Mouse (Mus musculus): ENCODE data around the gene Mfsd12.

Mfsd12 gene

DNA sequence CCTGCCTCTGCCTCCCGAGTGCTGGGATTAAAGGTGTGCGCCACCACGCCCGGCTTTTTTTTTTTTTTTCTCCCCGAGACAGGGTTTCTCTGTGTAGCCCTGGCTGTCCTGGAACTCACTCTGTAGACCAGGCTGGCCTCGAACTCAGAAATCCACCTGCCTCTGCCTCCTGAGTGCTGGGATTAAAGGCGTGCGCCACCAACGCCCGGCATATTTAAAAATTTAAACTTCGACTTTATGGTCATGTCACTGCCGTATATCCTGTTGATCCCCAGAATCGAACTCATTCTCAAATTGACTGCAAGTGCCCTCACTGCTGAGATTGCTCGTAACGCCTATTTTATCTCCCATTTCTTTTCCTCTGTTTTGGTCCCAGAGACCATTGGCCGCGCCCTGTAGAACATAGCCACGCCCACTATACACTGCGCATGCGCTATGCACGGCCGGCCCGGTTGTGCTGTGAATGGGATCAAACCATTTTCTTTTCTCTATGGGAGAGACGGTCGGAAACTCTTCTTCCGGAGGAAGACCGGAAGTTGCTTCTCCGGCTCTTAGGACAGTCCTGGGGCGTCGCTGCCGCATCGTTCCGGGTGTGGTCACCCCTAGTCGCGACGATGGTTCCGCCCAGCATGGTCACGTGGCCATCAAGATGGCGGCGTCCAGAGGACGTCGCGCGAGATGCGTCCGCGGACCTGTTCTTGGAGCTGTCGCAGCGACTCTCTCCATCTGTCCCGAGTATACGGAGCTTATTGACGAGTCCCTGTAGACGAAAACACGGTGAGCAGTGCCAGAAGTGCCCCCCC, 26.7 kb downstream of the Mfsd12 start, which contains the start of the genes Dohh and Gm48551:
Dohh (plus strand) TSS at position 627 of the 803 bp plus-strand sequence.
Gm48551 (plus strand) TSS at position 665 of the 803 bp plus-strand sequence.
- DNase-seq: peak; percentile 99

DNA sequence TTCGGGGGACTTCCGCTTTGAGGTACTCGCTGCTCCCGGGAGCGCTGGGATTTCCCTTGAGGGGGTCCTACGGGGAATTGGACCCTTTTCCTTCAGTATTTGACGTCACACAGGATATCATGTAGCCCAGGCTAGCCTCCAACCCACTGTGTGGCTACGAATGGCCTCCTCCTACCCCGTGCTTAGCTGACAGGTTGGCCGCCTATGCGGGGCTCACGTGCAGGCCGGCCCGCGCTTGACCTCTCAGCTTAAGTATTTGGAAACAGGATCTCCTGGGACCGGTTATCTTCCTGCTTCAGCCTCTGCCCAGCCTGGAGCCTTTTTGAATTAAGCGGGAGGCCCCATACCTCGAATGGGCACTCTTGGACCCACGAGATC, 27.3 kb downstream of the Mfsd12 start:
- DNase-seq: no peak

DNA sequence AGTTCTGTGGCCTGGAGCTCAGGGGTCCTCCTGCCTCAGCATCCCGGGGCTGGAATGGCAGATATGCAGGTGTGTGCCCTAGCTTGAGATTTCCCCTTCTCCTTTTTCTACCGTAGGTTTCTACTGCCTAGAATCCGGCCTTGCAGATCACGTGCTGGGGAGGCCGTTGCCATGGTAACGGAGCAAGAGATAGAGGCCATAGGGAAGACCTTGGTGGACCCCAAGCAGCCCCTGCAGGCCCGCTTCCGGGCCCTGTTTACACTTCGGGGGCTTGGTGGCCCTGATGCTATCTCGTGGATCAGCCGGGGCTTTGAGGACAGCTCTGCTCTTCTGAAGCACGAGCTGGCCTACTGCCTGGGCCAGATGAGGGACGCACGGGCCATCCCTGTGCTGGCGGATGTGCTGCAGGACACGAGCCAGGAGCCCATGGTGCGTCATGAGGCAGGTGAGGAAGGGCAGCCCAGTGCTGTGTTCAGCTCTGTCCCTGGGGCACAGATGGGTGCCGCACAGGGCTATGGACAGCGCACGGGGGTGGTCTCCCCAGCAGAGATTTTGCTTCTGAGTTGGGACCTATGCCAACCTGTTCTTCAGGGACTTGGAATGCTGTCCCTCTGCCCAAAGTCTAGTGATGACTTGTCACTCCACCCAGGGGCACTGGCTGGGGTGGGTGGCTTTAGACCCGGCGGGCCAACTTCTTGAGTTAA, 28.5 kb downstream of the Mfsd12 start:
- DNase-seq: no peak

DNA sequence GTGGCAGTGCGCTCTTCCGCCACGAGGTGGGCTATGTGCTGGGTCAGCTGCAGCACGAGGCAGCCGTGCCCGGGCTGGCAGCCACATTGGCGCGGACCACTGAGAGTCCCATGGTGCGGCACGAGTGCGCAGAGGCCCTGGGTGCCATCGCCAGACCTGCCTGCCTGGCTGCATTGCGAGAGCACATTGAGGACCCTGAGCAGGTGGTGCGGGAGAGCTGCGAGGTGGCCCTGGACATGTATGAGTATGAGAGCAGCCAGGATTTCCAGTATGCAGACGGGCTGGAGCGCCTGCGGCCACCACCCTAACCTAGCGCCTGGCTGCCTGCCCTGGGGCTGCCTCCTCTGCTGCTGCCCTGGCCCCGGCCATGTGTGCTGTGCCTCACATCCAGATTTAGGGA, 30.4 kb downstream of the Mfsd12 start:
- DNase-seq: no peak

DNA sequence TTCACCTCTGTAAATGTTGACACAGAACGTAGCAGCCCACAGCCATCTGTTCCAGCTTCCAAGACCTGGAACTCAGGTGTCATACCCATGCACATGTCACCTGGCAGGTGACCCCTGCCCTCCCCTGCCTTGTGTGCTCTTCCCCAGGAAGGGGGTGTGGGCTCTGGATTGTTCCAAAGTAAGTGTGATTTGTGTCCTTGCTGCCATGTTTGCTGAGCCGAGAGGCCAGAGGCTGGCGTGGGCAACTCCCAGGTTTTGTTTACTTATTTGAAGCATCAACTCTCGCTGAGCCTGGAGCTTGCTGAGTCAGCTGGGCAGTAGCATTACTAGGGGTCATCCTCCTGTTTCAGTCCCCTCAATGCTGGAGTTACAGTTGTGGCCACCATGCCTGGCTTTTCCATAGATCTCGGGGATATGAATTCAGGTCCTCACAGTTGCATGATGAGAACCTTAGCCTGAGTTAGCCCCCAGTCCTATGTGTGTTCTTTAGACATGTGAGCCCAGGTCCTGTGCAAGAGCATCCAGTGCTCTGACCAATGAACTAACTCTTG, 31.3 kb downstream of the Mfsd12 start, which contains the start of gene Gm48552:
Gm48552 (plus strand) TSS at position 501 of the 551 bp plus-strand sequence.
- DNase-seq: no peak

DNA sequence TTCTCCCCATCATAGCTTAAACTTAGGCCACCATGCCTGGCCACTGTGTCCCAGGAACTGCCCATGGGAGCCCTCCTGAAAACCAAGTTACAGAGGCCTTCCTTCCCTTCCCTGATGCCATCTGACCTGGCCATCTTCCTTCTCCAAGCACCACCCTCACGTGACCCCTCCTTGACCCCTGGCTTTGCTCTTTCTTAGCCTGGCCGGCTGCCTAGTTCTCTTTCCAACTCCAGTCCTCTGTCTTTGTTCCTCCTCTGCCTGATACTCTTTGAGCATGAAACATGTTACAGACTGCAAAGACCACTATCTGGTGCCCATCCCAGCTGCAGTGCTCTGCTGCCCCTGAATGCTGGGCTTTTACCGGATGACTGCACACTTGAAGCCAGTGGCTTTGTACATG, 32.1 kb downstream of the Mfsd12 start:
- no peak for DNase-seq

DNA sequence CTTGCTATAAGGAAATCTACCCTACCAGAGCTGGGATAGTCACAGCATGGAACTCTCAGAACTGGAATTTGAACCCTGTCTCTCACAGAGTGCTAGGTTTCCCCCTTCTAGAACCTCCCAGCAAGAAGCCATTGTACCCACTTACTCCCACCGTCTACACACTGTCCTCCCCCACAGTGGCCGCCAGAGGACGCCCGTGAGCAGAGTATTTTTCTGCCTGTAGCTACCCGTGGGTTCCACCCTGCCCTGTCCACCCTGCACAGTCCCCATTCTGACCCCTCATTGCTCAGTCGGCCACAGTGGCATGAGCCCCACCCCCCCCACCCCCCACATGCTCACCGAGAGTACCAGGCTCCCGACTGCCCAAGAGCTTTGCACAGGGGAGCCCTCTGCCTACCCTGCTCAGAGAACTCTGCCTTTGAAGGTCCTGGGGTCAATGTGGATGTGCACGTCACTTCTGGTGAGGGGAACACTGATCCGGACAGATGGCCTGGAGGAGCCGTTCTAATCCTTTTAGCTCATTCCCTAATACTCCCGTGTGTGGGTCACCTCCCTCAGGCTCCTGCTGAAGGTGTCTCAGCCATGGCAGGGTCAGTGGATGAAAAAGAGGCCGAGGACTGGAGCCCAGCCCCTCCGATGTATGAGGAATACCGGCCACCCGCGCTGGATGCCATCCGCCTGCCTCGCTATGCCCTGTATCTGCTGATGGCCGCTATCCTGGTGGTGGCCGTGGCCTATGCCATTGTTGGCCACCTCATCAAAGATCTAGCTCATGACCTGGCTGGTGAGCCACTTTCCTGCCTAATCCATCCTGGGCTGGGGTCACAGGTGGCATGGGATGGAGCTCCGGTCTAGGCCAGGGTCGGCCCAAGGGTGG, 32.7 kb downstream of the Mfsd12 start:
- no peak for DNase-seq

DNA sequence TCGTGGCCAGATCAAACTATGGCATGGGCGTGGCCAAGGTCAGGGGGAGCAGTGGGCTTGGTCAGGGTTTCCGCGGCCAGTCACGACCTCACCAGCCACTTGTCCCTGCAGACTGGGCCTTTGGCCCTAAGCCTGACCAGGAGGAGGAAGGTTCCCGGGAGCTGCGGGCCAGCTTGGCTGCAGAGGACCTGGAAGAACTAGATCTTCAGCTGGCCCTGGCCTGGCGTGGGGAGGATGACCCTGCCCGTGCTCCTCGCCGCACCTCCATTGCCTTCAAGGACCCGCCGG, 33.3 kb downstream of the Mfsd12 start:
- DNase-seq: no peak

DNA sequence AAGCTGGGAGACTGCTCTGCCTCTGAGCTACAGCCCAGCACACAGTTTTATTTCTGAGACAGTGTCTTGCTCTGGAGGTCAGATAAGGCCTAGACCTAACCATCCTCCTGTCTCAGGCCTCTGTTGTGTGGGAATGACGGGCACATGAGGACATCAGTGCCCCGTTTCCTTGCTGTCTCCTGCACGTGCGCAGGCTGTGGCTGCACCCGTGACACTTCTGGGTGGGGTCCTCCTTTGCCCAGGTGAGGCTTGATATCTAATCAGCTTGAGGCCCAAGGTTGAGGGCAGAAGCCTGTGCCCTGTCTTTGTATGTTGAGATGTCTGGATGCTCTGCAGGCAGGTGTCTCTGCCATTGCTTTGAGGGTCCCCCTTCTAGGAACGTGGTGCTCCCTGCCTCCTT, 35.0 kb downstream of the Mfsd12 start:
- no peak for DNase-seq

DNA sequence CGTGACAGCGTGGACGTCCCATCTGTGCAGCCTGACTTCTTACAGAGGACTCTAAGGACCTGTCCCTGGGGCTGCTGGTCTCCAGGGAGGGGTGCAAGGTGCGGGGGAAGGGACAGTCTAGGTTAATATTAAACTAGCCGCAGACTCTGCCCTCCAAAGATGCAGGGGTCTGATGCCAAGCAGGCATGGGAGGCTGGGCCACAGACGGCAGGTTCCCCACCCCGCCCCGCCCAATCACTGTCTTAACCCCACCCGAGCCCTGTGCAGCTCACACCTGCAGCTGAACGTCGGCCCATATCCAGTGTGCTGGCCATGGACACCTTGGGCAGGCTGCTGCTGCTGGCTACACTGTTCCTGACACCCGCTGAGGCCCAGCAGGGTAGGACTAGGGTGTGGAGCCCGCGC, 35.5 kb downstream of the Mfsd12 start, which contains the start of gene Smim24:
Smim24 (plus strand) TSS at position 271 of the 405 bp plus-strand sequence.
- no peak for DNase-seq

DNA sequence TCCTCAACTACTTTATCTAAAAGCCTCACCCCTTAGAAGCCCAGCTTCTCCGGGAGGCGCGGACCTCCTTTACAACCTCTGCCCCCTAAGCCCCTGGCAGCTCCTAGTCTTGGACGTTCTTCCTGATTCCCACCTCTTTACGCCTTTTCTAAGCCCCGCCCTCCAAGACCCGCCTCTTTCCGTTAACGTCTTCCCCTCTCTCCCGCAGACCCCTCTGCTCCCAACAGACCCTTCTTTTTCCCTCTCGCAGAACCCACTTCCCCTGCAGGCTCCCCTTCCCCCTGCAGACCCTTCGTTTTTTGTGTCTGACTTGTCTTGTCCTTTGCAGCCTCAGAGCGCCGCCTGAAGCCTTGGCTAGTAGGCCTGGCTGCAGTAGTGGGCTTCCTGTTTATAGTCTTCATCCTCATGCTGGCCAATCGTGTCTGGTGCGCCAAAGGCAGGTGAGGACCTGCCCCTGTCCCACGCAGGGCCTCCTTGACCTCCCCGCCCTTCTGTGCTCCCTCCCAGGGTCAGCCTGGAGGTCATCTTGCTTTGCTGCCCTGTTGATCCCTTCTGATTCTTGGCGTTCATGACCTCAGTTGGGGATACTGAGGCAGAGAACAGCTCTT, 36.3 kb downstream of the Mfsd12 start:
- DNase-seq: no peak

DNA sequence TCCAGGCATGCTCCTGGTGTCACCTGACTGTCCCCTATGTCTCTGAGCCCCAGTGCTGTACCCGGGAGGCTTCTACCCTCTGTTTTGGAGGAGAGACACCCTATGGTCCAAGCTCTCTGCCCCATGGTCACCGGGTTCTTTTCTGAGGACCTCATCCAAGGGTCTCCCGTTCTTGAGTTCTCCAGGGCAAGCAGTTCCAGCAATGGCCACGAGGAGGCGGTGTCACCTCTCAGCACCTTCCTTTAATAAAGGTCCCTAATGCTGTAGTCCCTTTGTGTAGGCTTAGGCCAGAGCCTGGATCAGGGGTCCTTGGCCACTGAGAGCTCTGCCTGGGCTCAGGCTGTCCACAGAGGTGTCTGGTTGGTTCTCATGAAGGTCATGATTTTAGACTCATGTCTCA, 37.8 kb downstream of the Mfsd12 start:
- DNase-seq: no peak

DNA sequence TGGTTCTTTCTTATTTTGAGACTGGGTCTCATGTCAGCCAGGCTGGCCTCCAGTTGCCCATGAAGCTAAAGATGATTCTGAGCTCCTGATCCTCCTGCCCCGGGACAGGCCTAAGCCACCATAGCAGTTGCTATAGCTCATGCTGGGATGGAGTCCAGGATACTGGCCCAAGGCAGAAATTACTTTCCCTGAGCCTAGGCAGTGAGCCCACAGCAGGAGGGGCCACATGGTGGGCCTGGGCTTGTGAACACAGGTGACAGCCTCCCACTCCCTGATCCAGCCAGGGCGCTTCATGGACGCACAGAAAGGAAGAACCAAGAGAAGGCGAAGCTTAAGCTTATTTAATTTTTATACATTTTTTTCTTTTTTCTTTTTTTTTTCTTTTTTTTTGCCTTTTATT, 38.6 kb downstream of the Mfsd12 start:
- no peak for DNase-seq

DNA sequence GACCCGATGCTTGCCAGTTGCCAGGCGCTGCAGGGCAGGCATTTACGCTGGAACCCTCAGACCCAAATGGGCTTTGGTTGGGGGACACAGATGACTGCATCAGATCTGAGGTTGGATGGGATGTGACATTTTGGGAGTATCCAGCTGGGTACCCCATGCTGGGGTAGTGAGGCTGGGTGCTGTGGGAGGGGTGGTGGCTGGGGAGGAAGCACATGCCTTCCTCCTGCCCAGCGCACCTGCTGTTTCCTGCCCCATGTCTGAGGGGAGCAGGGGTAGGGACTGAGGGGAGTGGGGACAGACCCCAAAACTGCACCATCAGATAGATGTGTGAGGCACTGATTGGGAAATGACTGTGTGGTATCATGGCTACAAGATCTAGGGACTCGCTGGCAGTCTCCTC, 39.5 kb downstream of the Mfsd12 start:
- no peak for DNase-seq

DNA sequence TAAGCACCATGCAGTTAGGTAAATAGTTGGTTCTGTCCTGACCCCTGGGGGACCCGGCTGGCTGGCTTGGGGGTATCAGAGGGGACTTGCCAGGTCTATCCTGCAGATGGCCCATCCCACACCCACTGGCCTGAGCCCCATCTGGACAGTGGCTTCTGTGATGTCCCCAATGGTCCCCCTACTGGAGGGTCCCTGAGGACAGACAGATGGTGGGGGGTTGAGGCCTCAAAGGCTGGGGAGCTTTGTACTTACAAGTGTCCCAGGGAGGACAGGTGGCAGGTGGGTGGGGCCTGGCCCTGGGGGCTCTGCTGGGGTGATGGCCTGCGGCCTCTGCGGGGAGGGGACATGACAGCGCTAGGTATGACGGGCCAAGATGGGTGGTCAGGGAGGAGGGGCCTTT, 42.0 kb downstream of the Mfsd12 start:
- no peak for DNase-seq

DNA sequence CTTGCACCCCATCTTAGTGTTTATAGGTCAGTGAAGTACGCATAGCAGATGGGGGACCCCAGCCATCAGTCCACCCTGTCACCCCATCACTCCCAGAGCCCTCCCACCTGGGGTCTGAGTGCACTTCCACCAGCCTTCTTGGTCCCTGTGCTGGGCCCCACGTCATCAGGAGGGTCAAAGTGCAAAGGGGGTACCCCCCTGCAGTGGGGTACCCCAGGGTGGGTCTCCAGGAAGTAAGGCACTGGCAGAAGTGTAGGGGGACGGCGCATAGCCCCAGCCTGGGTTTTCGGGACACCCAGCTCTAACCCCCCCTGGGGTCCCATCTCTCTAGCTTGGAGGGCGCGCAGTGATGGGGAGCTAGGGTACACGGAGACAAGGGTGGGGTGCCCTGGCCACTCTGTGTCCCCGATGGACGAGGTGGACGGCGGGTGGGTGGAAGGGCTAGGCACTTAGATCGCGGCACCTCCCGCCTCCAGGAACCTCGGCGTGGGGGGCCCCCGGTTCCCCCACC, 42.6 kb downstream of the Mfsd12 start:
- no peak for DNase-seq

DNA sequence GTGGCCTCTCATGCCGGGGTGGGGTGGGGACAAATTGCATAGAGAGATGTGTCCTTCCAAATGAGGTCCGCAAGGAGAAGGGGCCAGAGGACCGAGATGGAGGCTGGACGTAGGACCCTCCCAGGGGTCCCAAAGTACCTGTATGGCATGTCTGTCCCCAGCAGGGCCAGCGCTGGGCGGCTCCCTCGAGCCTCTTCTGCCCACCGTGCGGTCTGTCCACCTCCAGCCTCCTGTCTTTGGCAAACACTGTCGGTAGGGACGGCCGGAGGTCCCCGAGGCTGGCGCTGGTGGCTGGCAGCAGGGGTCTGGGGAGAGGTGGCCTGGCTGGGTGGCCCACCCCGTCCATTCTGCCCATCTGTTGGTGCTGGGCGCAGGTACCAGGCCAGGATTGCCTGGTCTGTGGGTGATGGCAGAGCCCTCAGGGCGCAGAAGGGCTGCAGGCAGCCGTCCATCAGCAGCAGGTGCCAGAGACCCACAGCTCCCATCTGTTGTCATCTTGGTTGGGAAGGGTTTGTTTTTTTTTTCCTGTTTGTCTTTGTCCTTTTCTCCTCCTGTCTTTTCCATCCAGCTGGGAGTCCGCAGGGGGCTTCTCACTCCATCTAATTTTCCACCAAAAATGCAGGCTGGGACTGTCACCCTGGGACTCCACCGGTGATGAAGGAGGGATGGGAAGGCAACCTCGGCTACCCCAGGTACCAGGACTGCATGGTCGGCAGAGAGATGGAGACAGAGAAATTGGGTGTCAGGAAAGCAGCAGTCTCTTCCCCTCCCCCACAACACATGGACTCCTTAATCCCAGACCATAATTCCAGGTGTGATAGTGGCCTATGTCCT, 43.3 kb downstream of the Mfsd12 start:
- DNase-seq: no peak

DNA sequence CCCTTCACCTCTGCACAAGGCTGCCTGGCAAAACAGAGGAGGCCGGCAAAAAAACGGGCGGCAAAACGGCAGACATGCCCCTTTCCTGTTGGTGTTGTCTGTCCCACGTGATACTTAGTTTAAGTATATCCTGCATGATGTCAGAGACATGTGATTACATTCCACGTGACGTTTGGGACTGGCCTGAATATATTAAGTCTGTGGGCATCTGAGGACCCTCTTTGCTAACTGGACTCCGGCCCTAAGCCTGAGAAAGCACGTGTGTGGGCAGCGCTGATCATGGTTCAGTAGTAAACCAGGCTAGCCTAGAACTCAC, 43.9 kb downstream of the Mfsd12 start:
- peak; percentile 81 for DNase-seq

DNA sequence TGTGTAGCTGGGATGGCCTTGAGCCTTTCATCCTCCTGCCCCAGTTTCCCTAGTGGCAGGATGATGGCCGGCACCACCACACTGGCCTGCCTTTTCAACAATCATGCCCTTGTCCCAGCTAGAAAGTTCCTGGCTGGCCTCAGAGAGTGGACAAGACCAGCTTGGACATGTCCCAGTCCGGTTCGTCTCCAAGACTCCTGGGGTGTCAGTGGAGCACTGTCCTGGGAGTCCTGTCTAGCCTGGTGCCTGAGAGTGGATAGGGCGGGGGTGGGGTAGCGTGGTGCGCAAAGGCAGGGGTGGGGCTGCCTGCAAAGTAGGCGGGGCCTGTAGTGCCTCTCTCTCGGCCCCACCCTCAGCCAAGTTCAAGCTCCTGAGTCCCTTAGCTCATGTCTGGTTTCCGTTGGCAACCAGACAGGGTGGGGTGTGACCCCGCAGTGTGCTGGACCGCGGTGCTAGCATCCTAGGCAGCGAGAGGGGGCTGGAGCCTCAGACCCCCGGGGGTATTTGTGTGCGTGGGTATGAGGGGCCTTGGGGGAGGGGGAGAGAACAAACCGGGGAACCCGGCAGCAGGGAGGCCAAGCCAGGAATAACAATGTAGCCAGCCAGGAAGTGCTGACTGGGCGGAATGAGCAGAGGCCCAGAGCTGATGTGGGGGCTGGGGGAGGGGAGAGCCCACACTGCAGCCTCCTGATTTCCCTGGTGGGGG, 44.4 kb downstream of the Mfsd12 start:
- DNase-seq: peak; percentile 85

DNA sequence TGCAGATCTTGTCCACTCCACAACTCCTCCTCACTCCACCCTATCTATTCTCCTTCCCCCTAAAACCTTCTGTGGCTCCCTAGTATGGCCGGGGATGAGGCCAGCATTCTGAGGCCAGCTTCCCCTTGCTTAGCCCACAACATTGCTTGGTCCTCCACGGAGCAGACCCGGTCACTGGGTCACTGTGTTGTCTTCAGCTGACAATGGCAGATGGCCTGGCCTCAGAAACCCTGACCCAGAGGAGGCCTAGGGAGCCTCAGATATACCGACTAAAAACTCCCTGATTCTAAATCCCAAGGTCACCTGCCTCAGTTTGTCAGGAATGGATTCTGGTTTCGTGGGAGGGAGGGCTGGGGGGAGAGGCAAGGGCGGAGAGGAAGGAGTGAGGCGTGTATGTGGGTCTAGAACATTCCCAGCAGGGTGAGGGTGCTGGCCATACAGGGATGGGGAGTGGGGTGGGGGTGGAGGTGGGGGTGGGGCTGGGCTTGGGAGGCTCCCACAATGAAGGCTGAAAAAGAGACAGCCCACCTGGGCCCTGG, 45.0 kb downstream of the Mfsd12 start:
- DNase-seq: no peak

DNA sequence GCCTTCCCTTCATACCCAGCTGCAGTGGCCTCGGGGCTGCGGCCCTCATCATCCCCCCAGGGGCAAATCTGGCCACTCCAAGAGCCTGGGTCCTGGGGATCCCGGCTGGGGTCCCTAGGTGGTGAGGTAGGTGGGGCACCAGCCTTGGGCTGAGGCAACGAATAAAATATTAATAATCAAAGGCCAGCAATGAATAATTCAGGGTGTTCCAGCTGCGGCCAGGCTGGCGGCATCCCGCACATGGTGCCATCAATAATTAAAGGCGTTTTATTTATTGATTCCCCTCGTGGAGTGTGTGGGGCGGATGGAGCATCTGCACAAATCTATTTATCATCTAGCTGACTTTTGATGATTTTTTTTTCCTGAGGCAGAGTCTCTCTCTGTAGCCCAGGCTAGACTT, 46.2 kb downstream of the Mfsd12 start:
- no peak for DNase-seq
